Mouse (Mus musculus) embryonic fibroblast, embryonic 13.5 days (primary cell): ENCODE measurements at regions not wholly inside any gene's neighbourhood (a gene's known extent, or its start where the extent isn't known, plus 50 kb on each side); places are given as distances from the start of the nearest gene placed in this dataset.

Experiments
- CTCF ChIP-seq: IDR thresholded peaks from 2 replicates; pipeline ENCODE4 v1.5.1; 2011; ENCODE audit warnings: mild to moderate bottlenecking, control low read depth, low read length, moderate library complexity, borderline replicate concordance; ENCODE audit not compliant: insufficient read depth
- POLR2A ChIP-seq: IDR thresholded peaks from 2 replicates; pipeline ENCODE4 v1.6.1; 2011; ENCODE audit warnings: low read depth, mild to moderate bottlenecking, control low read depth, low read length, moderate library complexity

DNA sequence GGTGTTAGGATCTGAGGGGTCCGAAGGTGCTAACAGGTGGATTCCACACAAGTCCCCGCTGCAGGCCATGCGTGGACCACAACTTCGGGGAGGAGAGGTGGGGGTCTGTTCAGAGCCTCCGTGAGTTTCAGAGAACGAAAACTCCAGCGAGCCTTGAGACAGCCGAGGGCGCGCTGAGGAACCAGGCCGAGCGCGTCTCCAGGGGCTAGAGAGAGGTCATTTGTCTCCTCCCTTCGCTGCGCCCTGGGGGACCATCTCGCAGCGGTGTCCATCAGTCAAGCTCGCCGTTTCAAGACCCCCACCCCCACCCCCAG is 89.6 kb upstream of the Dio3 start:
- no peak for TF ChIP-seq CTCF
- no peak for TF ChIP-seq POLR2A
